Mouse (Mus musculus) small intestine, adult 2 months (tissue): ENCODE measurements around the gene Tbx1. TPM values are rescaled to one million over a fixed set of nuclear protein-coding genes. Genes with fewer than 3 reads are reported as not detected.
"Not testable (repeated sequence)": the region's sequence is repeated elsewhere in the genome, so short reads cannot be mapped to it uniquely, and the experiment has no call there.

Source experiments
- H3K27ac ChIP-seq: fragments of 200-500 bp; 2 replicates; pipeline ENCODE4 v1.5.1; 2012; ENCODE audit warnings: low read depth, low read length, control low read depth, inconsistent platforms; ENCODE audit not compliant: insufficient read depth
- H3K27me3 ChIP-seq: fragments of 200-500 bp; 2 replicates; pipeline ENCODE4 v1.6.1; 2012; ENCODE audit warnings: mild to moderate bottlenecking, moderate library complexity, low read length, inconsistent platforms; ENCODE audit not compliant: control insufficient read depth, insufficient read depth
- H3K36me3 ChIP-seq: fragments of 200-500 bp; 2 replicates; pipeline ENCODE4 v1.6.1; 2012; ENCODE audit warnings: mild to moderate bottlenecking, low read length, control low read depth, inconsistent platforms; ENCODE audit not compliant: control insufficient read depth, insufficient read depth
- H3K4me1 ChIP-seq: fragments of 200-500 bp; 2 replicates; pipeline ENCODE4 v1.6.1; 2012; ENCODE audit warnings: low read length, inconsistent platforms, mixed read lengths; ENCODE audit not compliant: control insufficient read depth, insufficient read depth, insufficient read length
- H3K4me3 ChIP-seq: fragments of 200-500 bp; 2 replicates; pipeline ENCODE4 v1.5.1; 2012; ENCODE audit warnings: low read depth, mild to moderate bottlenecking, control low read depth, inconsistent platforms, low read length, moderate library complexity
- CTCF ChIP-seq: fragments of 200-500 bp; IDR thresholded peaks from 2 replicates; pipeline ENCODE4 v1.5.1; 2012; ENCODE audit warnings: low read depth, mild to moderate bottlenecking, control low read depth, inconsistent platforms, low read length, moderate library complexity, mixed read lengths; ENCODE audit not compliant: insufficient replicate concordance, insufficient read length; ENCODE audit errors: extremely low read depth
- POLR2A ChIP-seq: fragments of 200-500 bp; IDR thresholded peaks from 2 replicates; pipeline ENCODE4 v1.6.1; 2012; ENCODE audit warnings: low read depth, mild to moderate bottlenecking, control low read depth, inconsistent platforms, low read length, moderate library complexity
- WGBS: fragments of 180-500 bp; shearing (Covaris S2); methylation state at CpG from one replicate; pipeline ENCODE4 v1.1.7; 2018; 5-methylcytosine and 5-hydroxymethylcytosine counted together
- polyA plus RNA-seq: library from polyadenylated mRNA; depleted of rRNA; stranded (reverse); fragments of >200 nt; gene quantifications from 2 replicates; pipeline ENCODE4 v1.2.3, GENCODE M21; 2012; rRNA removed

Tbx1 gene
- polyA plus RNA-seq, 1 experiment, result 8.3 TPM

DNA sequence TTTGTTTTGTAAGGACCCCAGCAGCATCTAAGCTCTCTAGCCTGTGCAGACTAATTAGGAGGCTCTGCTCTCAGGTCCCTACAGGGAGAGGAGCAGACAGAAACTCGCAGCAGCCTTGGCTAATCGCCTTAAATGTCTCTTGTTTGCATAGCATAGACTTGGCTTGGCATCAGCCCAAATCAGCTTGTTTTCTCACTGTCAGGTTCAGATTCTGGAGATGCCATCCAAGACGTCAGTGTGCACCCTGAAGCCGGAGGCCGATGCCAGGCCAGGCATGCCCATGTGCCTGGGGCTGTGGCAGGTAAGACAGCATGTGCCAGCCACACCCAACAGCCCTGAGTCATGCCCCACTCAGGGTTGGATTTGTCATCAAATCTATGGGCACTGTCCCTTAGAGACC lies 42.6 kb downstream of the Tbx1 start:
- no peaks in the 10 kb centered on the region for H3K4me1 ChIP-seq
- TF ChIP-seq POLR2A, result no peak
- TF ChIP-seq CTCF, result no peak
- WGBS, result 59% methylated on average over 5 of the region's 5 CpGs
- H3K36me3 ChIP-seq, result no peaks in the 10 kb centered on the region
- H3K27ac ChIP-seq, result no peak overlapping the region
- H3K4me3 ChIP-seq, result no peak overlapping the region
- H3K27me3 ChIP-seq, result no peaks in the 10 kb centered on the region

DNA sequence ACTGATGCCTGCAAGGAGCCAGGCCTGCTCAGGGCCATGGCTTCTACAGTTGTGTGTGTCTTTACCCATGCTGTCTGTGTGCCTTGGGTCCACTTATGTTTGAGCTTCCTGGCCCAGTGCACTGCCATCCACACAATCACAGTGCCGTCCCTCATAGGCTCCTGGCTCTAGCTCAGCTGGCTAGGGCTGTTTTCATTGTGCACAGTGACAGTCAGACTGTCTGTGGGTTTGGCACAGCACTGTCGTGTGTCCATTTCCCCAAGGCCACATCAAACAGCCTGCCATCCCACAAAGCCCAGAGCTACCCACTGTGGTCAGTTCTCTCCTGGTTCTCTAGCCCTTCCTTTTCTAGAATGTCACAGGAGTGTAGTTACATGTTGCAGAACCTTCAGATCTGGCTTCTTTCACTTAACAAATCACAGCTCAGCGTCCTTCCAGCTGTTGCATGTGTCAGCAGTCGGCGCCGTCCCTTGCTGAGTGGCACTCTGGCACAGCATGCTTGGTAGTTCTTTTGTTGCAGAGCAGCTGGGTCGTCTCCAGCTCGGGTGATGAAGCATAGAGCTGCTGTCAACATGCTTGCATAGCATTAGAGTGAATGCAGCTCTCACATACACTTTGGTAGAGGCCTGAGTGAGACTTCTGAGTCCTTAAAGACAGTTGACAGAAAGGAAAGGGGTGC lies 47.2 kb downstream of the Tbx1 start:
- H3K27me3 ChIP-seq, result no peaks in the 10 kb centered on the region
- no peaks in the 10 kb centered on the region for H3K4me1 ChIP-seq
- no peak overlapping the region for H3K27ac ChIP-seq
- 78% methylated on average over 8 of the region's 8 CpGs for WGBS
- TF ChIP-seq CTCF, result no peak
- H3K36me3 ChIP-seq, result no peaks in the 10 kb centered on the region
- no peak overlapping the region for H3K4me3 ChIP-seq

DNA sequence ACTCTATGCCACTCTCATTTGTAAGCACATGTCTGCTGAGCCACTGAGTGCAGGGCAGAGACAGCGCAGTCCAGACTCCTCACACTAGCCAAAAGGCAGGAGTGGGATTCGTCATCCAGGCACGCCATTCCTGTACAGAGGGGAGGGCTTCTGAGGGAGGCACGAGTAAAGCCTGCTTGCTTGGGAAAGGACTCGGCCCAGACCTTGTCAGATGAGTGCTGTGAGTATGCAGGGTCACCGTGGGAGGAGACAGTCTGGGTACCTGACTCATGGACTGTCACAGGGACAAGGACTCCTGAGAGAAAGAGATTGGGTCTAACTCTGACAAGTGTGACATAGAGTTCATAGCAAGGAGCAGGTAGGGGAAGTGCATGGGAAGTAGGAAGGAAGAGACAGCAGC lies 51.2 kb downstream of the Tbx1 start:
- Histone ChIP-seq H3K4me1 (no peaks in the 10 kb centered on the region), H3K27me3 (no peaks in the 10 kb centered on the region), H3K36me3 (no peaks in the 10 kb centered on the region), H3K27ac (no peak overlapping the region), H3K4me3 (no peak overlapping the region)
- WGBS, result 75% methylated on average over 6 of the region's 6 CpGs
- TF ChIP-seq CTCF (no peak), POLR2A (no peak)

DNA sequence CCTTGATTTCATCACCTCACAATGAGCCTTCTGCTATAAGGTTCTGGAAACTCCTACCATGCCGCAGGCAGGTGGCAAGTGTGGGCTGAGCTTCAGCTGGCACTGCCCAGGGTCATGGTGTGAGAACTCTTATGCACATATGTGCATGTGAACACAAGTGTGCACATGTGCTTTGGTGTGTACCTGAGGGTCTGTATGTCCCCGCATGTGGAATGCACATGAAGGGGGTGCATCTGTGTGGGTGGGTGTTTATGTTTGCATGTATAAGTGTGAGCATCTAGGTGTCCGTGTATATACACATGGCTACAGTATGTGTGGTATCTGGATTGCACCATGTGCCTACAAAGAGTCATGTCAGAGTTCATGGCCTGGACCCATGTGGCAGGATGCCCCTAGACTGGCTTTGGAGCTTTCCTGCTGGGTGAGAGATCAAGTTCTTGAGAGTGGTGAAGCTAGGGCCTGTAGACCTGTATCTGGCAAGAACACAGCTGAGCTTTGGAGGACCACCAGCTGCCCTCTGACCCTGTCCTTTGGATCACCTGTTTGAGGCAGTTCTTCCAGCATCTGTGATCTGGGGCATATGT lies 53.0 kb downstream of the Tbx1 start:
- no peaks in the 10 kb centered on the region for H3K4me1 ChIP-seq
- H3K27me3 ChIP-seq, result no peaks in the 10 kb centered on the region
- H3K27ac ChIP-seq, result no peak overlapping the region
- H3K4me3 ChIP-seq, result no peak overlapping the region
- WGBS, result 86% methylated on average over 3 of the region's 3 CpGs
- no peaks in the 10 kb centered on the region for H3K36me3 ChIP-seq
- no peak for TF ChIP-seq CTCF
- no peak for TF ChIP-seq POLR2A

DNA sequence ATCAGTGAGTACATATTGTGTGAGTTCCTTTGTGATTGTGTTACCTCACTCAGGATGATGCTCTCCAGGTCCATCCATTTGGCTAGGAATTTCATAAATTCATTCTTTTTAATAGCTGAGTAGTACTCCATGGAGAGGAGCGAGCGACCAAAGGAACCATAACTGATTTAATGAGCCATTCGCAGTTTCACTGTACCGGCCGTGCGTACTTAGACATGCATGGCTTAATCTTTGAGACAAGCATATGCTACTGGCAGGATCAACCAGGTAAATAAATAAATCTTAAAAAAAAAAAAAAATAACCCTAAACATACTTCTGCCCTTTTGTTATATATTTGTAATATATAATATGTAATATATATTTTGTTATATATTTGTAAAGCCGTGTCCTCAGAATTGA lies 57.4 kb downstream of the Tbx1 start:
- H3K36me3 ChIP-seq, H3K27ac ChIP-seq, H3K4me3 ChIP-seq, H3K27me3 ChIP-seq, H3K4me1 ChIP-seq: not testable (repeated sequence)
- 96% methylated on average over 7 of the region's 7 CpGs for WGBS

Other genes starting within 250 kb of the Tbx1 start
- 32.2 and 78.0 TPM in 2 replicates for gene Tango2, start 242.6 kb downstream of the Tbx1 start, polyA plus RNA-seq
- gene Arvcf, start 242.5 kb downstream of the Tbx1 start, polyA plus RNA-seq, result 10.7 and 17.1 TPM in 2 replicates
- 12.5 and 19.5 TPM in 2 replicates for gene Txnrd2, start 164.3 kb downstream of the Tbx1 start, polyA plus RNA-seq
- gene Comt, start 163.8 kb downstream of the Tbx1 start, polyA plus RNA-seq, result 127 and 214 TPM in 2 replicates
- gene Gnb1l, start 92.0 kb downstream of the Tbx1 start, polyA plus RNA-seq, result 4.6 and 10.6 TPM in 2 replicates
- gene Rtl10, start 91.8 kb downstream of the Tbx1 start, polyA plus RNA-seq, result 4.9 TPM in 2 replicates
- 35.8 and 580 TPM in 2 replicates for gene Gp1bb, start 31.7 kb upstream of the Tbx1 start, polyA plus RNA-seq
- gene Gm49601, start 35.8 kb upstream of the Tbx1 start, polyA plus RNA-seq, result 22.7 and 156 TPM in 2 replicates
- gene Sept5, start 39.3 kb upstream of the Tbx1 start, polyA plus RNA-seq, result 64.1 and 381 TPM in 2 replicates
- gene Cldn5, start 186.2 kb upstream of the Tbx1 start, polyA plus RNA-seq, result 14.1 and 24.9 TPM in 2 replicates
- 7.0 and 11.4 TPM in 2 replicates for gene Ufd1, start 221.1 kb upstream of the Tbx1 start, polyA plus RNA-seq
- gene Cdc45, start 221.3 kb upstream of the Tbx1 start, polyA plus RNA-seq, result 4.3 and 6.6 TPM in 2 replicates
- gene 2510002D24Rik, start 245.9 kb upstream of the Tbx1 start, polyA plus RNA-seq, result 33.6 and 49.8 TPM in 2 replicates
- gene Gm28539, start 245.9 kb upstream of the Tbx1 start, polyA plus RNA-seq, result not detected in 2 replicates